Mouse (Mus musculus) embryonic facial prominence, embryonic 10.5 days (tissue): ENCODE data around the gene N4bp2l2. TPM values are rescaled to one million over a fixed set of nuclear protein-coding genes. Genes with fewer than 3 reads are reported as not detected.
A peak's percentile ranks its signal among the peaks of the same experiment; 100 is the strongest.
"Not testable (repeated sequence)": the region's sequence is repeated elsewhere in the genome, so short reads cannot be mapped to it uniquely, and the experiment has no call there.

Experiments
- DNase-seq: peaks from one replicate; pipeline ENCODE4 v3.0.0-alpha.2; 2017; ENCODE audit warnings: low spot score
- H3K27ac ChIP-seq: fragments of 300-500 bp; sonication (generic); replicated peaks from 2 replicates; pipeline ENCODE4 v1.5.1; 2016; ENCODE audit warnings: mild to moderate bottlenecking
- H3K27me3 ChIP-seq: fragments of 300-500 bp; sonication (generic); replicated peaks from 2 replicates; pipeline ENCODE4 v1.6.1; 2016; ENCODE audit warnings: low read depth, mild to moderate bottlenecking; ENCODE audit not compliant: poor library complexity, severe bottlenecking
- H3K36me3 ChIP-seq: fragments of 300-500 bp; sonication (generic); replicated peaks from 2 replicates; pipeline ENCODE4 v1.6.1; 2016; ENCODE audit warnings: mild to moderate bottlenecking, moderate library complexity
- H3K4me1 ChIP-seq: fragments of 300-500 bp; sonication (generic); 2 replicates; pipeline ENCODE4 v1.6.1; 2016
- H3K4me3 ChIP-seq: fragments of 300-500 bp; sonication (generic); 2 replicates; pipeline ENCODE4 v1.5.1; 2016; ENCODE audit warnings: mild to moderate bottlenecking, moderate library complexity
- H3K9me3 ChIP-seq: fragments of 300-500 bp; sonication (generic); 2 replicates; pipeline ENCODE4 v1.6.1; 2016; ENCODE audit warnings: mild to moderate bottlenecking
- whole genome bisulfite sequencing: fragments of 180-500 bp; shearing (Covaris S2); methylation state at CpG from one replicate; pipeline ENCODE4 v1.1.7; 2016; 5-methylcytosine and 5-hydroxymethylcytosine counted together
- polyA plus RNA-seq: library from polyadenylated mRNA; unstranded; fragments of >200 nt; fragmentation: Nextera tagmentation; extraction: Ambion mirVana; gene quantifications from 2 replicates; pipeline ENCODE4 v1.2.1, GENCODE M21; 2016

Gene N4bp2l2
- polyA plus RNA-seq, 1 experiment from 2014 or later = 37.6 TPM

DNA sequence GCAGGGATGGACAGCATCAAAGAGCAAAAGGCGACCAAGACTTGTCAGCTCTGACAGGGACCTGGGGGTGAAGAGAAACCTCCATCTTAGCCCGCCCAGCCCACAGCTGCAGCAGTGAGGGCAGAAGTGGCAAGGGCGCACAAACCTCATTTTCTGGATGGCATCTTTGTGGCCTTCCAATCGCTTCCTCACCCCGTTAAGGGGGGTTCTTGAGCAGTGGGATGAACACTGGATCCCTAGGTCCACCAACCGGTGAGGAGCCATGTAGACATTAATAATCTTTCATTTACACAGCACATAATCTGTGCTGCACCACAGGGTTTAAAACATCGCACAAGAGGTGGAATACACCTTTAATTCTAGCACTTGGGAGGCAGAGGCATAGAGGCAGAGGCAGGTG is 6.4 kb upstream of the N4bp2l2 start:
- no peaks in the 10 kb centered on the region for H3K9me3 ChIP-seq
- H3K27me3 ChIP-seq = no peaks in the 10 kb centered on the region
- no peak overlapping the region for H3K4me3 ChIP-seq
- peaks cover under 1% of the 10 kb centered on the region; the same call in 1 of the 2 replicates for H3K36me3 ChIP-seq
- DNase-seq = no peak
- H3K4me1 ChIP-seq = peaks cover 18% of the 10 kb centered on the region
- H3K27ac ChIP-seq = no peak overlapping the region
- 90% methylated on average over 7 of the region's 7 CpGs for WGBS

DNA sequence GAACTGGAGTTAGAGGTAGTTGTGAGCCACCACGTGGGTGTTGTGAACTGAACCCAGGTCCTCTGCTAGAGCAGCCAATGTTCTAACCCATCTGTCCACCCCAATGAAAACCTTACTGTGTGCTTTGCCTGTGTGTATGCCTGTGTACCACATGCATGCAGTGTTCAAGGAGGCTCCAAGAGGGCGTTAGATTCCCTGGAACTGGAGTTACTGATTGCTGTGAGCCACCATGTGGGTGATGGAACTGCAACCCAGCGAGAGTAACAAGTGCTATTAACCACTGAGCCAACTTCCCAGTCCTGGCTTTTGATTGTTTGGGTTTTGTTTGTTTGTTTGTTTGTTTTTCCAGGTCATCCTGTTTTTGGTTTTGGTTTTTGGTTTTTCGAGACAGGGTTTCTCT is 2.7 kb upstream of the N4bp2l2 start:
- H3K27ac ChIP-seq = no peak overlapping the region
- 0 out of 2 replicates have a peak, but pooled peaks cover 3% of the 10 kb centered on the region for H3K36me3 ChIP-seq
- no peaks in the 10 kb centered on the region for H3K9me3 ChIP-seq
- H3K4me1 ChIP-seq = peaks cover 6% of the 10 kb centered on the region; the same call in 1 of the 2 replicates
- 58% methylated on average over 4 of the region's 4 CpGs for WGBS
- H3K4me3 ChIP-seq = no peak overlapping the region
- H3K27me3 ChIP-seq = no peaks in the 10 kb centered on the region
- no peak for DNase-seq

DNA sequence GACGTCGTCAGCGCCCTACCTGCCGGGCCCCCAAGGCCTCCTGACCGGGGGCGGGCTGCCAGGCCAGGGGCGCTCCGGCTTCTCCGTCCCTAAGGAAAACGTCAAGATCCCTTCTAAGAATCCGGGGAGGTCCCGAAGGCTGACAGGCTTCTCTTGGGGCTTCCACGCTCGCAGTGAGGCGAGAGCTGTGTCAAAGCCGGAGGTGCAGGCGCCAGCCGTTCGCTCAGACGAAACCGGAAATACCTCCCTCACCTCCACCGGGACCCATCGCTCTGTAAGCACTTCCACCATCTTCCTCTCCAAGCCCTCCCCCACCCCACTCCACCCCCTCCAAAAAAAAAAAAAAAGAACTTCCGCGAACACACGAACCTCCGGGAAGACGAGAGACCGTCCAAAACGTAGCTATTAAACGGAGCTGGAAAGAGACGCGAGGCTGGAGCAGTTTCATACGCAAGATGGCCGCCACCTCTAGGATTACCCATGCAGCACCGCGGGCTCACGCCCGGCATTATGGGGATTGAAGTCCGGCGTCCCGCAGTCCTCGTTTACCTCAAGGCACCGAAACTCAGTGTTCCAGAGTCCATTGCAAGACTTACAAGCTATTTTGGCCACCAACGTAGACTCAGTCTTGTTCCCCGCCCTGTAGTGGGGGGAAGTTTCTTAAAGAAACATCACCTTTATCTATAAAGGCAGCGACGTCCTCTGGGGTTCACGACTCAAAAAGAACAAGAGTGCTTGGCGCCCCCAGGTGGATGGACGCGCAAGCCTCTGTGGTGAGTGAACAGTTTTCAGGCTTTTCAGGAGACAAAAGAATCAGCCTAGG is 640 bp downstream of the N4bp2l2 start:
- H3K27ac ChIP-seq = peak overlapping the region; percentile 94
- H3K36me3 ChIP-seq = peaks cover 35% of the 10 kb centered on the region
- under 1% methylated on average over 52 of the region's 52 CpGs for whole genome bisulfite sequencing
- H3K9me3 ChIP-seq = no peaks in the 10 kb centered on the region
- H3K4me3 ChIP-seq = peak overlapping the region; percentile 96
- no peaks in the 10 kb centered on the region for H3K27me3 ChIP-seq
- peaks cover 6% of the 10 kb centered on the region; the same call in 1 of the 2 replicates for H3K4me1 ChIP-seq
- DNase-seq = peak; percentile 95

DNA sequence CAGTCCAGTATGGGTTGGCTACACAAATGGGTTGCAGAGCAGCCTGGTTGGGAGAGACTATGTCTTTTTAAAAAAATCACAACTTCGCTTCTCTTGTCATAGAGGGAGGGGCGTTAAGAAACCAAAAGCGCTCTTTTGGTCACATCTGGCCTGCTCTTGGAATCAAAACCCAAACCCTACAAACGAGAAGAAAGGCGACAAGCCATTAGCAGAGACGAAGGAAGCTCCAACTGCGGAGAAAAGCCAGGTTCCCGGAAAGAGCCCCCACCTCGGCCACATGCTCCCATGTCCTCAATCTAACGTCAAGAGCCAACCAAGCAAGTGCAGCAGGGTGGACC is 1.2 kb downstream of the N4bp2l2 start:
- WGBS = under 1% methylated on average over 10 of the region's 10 CpGs
- peaks cover 6% of the 10 kb centered on the region; the same call in 1 of the 2 replicates for H3K4me1 ChIP-seq
- no peak for DNase-seq

DNA sequence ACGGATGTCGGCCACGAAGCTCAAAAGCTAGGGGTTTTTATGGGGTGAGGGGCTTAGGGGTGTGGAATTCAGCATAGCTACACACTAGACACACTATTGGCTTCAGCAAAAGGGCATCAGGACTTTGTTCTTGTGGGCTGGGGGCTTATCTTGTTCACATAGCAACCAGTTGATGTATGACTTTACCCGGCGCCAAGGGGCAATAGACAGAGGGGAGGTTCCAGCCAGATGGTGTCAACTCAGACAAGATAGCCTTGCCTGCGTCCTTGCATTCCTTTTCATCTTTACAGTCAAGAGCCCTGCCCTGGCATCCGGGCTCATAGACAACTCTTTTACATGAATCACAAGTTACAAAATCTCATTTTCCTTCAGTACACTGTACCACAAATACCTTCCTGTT is 2.1 kb downstream of the N4bp2l2 start:
- Histone ChIP-seq H3K36me3 (peaks cover 45% of the 10 kb centered on the region), H3K4me3 (peak overlapping the region; percentile 96; the same call in 1 of the 2 replicates)
- not testable (repeated sequence) for H3K27me3 ChIP-seq, H3K27ac ChIP-seq, H3K4me1 ChIP-seq, H3K9me3 ChIP-seq, DNase-seq
- WGBS = 96% methylated on average over 7 of the region's 7 CpGs

More for the DNA sequence above, 1.2 kb downstream of the N4bp2l2 start:
- Histone ChIP-seq H3K4me3 (peak overlapping the region; percentile 96), H3K27ac (peak overlapping the region; percentile 94), H3K9me3 (no peaks in the 10 kb centered on the region), H3K27me3 (no peaks in the 10 kb centered on the region), H3K36me3 (peaks cover 41% of the 10 kb centered on the region)

DNA sequence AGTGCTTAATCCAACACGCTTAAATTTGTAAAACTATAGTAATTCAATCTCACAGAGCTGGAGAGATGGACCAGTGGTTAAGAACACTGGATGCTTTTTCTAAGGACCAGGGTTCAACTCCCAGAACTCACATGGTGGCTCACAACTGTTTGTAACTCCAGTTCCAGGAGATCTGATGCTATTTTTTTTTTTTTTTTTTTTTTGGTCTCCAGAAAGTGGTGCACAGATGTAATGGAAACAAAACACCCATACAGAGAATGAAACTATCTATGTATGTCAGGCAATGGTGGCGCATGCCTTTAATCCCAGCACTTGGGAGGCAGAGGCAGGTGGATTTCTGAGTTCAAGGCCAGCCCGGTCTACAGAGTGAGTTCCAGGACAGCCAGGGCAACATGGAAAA is 5.7 kb downstream of the N4bp2l2 start:
- not testable (repeated sequence) for H3K27me3 ChIP-seq, H3K9me3 ChIP-seq, H3K27ac ChIP-seq, DNase-seq, H3K4me1 ChIP-seq, H3K4me3 ChIP-seq
- peaks cover 81% of the 10 kb centered on the region for H3K36me3 ChIP-seq
- 94% methylated on average over 3 of the region's 3 CpGs for WGBS

DNA sequence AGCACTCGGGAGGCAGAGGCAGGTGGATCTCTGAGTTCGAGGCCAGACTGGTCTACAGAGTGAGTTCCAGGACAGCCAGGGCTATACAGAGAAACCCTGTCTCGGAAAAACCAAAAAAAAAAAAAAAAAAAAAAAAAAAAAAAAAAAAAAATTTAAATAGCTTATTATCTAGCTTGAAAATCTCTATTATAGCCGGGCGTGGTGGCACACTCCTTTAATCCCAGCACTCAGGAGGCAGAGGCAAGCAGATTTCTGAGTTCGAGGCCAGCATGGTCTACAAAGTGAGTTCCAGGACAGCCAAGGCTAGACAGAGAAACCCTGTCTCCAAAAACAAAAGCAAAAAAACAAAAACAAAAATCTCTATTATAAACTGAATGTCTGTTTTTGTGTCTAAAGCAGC is 6.6 kb downstream of the N4bp2l2 start:
- peaks cover 90% of the 10 kb centered on the region for H3K36me3 ChIP-seq
- not testable (repeated sequence) for H3K4me3 ChIP-seq, H3K27ac ChIP-seq, H3K4me1 ChIP-seq, H3K27me3 ChIP-seq, H3K9me3 ChIP-seq, DNase-seq
- 96% methylated on average over 6 of the region's 6 CpGs for WGBS

DNA sequence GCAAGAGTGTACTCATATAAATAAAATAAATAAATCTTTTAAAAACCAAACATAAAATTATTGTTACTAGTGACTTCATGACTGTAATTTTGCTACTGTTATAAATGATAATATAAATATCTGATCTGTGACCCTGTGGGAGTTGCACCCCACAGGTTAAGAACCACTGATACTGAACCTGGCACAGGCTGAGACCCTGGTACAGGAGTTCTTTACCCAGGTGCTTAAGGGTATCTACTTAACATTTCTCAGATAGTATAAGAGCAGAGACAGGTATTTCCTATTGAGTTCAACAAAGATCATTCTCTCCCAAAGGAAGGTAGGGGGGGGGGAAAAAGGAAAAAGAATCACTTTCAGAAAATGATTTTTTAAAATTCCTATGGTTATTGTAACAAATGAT is 11.4 kb downstream of the N4bp2l2 start:
- no peak for DNase-seq
- no peak overlapping the region for H3K27ac ChIP-seq
- no peaks in the 10 kb centered on the region for H3K27me3 ChIP-seq
- H3K4me3 ChIP-seq = no peak overlapping the region
- no peaks in the 10 kb centered on the region for H3K4me1 ChIP-seq
- H3K9me3 ChIP-seq = no peaks in the 10 kb centered on the region
- H3K36me3 ChIP-seq = peaks cover 85% of the 10 kb centered on the region

DNA sequence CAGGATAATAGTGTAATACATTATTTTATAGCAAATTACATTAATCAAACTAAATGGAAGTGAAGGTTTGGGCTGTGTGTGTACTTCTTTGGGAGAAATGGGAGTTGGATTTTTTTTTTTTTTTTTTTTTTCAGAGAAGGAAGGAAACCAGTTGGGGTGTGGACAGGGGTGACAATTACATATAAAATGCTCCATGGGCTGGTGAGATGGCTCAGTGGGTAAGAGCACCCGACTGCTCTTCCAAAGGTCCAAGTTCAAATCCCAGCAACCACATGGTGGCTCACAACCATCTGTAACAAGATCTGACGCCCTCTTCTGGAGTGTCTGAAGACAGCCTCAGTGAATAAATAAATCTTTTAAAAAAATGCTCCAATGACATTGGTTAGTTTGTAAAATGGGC is 13.4 kb downstream of the N4bp2l2 start:
- Histone ChIP-seq H3K9me3 (no peaks in the 10 kb centered on the region), H3K4me3 (no peak overlapping the region), H3K27ac (no peak overlapping the region), H3K4me1 (no peaks in the 10 kb centered on the region), H3K36me3 (peaks cover 89% of the 10 kb centered on the region), H3K27me3 (no peaks in the 10 kb centered on the region)
- no peak for DNase-seq
- WGBS = 84% methylated on average over 2 of the region's 2 CpGs

DNA sequence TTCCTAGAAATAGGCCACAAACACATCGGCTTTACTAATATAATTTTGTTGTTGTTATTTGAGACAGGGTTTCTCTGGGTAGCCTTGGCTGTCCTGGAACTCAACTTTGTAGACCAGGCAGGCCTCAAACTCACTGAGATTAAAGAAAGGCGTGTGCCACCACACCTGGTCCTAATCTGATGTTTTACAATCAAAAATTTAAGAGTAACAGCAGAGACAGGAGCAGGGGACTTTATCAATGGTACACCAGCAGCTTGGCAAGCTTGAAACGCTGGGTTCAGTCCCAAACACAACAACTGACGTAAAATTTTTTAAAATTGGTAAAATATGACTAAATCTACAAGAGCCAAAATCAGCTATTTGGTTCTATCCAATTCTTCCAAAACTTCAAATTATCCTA is 21.1 kb downstream of the N4bp2l2 start:
- 92% methylated on average over 4 of the region's 4 CpGs for WGBS
- Histone ChIP-seq H3K4me3 (no peak overlapping the region), H3K27me3 (no peaks in the 10 kb centered on the region), H3K36me3 (peaks cover 98% of the 10 kb centered on the region), H3K27ac (no peak overlapping the region), H3K4me1 (no peaks in the 10 kb centered on the region), H3K9me3 (no peaks in the 10 kb centered on the region)
- DNase-seq = no peak

DNA sequence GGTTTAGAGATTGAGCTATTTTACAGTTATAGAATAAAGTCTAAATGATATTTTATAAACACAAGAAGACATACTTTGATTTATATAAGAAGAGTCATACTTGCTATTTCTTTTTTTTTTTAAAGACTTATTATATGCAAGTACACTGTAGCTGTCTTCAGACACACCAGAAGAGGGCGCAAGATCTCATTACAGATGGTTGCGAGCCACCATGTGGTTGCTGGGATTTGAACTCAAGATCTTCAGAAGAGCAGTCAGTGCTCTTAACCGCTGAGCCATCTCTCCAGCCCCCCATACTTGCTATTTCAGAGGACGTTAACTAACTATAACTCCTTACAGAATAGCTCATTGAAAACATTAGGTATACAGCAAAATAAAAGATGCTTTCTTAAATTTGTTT is 22.6 kb downstream of the N4bp2l2 start:
- H3K4me3 ChIP-seq, H3K27me3 ChIP-seq, DNase-seq, H3K27ac ChIP-seq, H3K4me1 ChIP-seq, H3K9me3 ChIP-seq: not testable (repeated sequence)
- WGBS = 93% methylated on average over 4 of the region's 4 CpGs
- H3K36me3 ChIP-seq = peaks cover 93% of the 10 kb centered on the region

DNA sequence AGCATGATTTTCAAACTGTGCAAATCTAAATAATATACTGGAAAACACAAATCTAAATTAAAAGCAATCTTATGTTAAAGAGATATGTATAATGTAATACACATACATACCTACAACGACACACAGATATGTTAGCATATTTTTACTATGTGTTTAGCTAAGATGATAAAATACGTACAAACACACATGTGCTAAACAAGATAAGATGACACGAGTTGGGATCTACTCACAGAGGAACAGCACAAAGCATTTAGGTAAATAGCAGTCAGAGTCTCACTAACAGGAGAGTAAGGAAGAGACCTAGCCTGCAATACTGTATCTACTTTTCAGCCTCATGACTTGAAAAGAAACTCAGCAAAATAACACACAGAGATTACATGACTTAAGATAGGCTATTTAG is 24.5 kb downstream of the N4bp2l2 start:
- 88% methylated on average over 3 of the region's 3 CpGs for WGBS
- no peak overlapping the region for H3K4me3 ChIP-seq
- peaks cover 93% of the 10 kb centered on the region for H3K36me3 ChIP-seq
- H3K27ac ChIP-seq = no peak overlapping the region
- no peaks in the 10 kb centered on the region for H3K9me3 ChIP-seq
- no peaks in the 10 kb centered on the region for H3K27me3 ChIP-seq
- DNase-seq = no peak
- H3K4me1 ChIP-seq = no peaks in the 10 kb centered on the region

DNA sequence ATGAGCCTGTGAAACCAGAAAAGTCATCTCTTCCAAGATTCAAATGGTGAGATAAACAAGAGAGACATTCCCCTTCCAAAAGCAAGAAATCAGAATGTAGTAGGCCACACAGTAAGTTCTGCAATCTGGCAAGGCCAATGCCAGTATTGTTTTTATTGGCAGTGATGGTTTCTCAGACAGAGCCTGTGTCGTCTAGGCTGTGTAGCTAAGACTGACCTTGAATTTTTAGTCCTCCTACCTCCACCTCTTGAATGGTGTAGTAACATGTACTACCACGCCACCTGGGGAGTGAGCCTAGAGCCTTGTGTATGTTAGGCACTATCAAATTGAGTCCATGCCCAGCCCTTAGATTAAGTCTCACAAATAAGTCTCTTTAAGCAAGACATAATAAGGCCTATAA is 36.3 kb downstream of the N4bp2l2 start:
- H3K27ac ChIP-seq = no peak overlapping the region
- no peak for DNase-seq
- H3K36me3 ChIP-seq = peaks cover 40% of the 10 kb centered on the region
- H3K4me1 ChIP-seq = no peaks in the 10 kb centered on the region
- H3K9me3 ChIP-seq = no peaks in the 10 kb centered on the region
- H3K4me3 ChIP-seq = no peak overlapping the region
- H3K27me3 ChIP-seq = no peaks in the 10 kb centered on the region
- WGBS = 93% methylated on average over 2 of the region's 2 CpGs
